Mouse (Mus musculus) hindbrain, embryonic 16.5 days (tissue): ENCODE measurements around the gene Dnajb2. TPM values are rescaled to one million over a fixed set of nuclear protein-coding genes. Genes with fewer than 3 reads are reported as not detected.

Experiments
- ATAC-seq: fragments of 200-750 bp; cut with Nextera tagmentation; 2 replicates; pipeline ENCODE4 v1.8.0; 2017; ENCODE audit warnings: moderate TSS enrichment, moderate library complexity
- H3K27ac ChIP-seq: fragments of 300-500 bp; sonication (generic); 2 replicates; pipeline ENCODE4 v1.5.1; 2014; ENCODE audit warnings: low read depth, mild to moderate bottlenecking, control low read depth, low read length, moderate library complexity
- H3K27me3 ChIP-seq: fragments of 300-500 bp; sonication (generic); replicated peaks from 2 replicates; pipeline ENCODE4 v1.6.1; 2014; ENCODE audit warnings: low read length; ENCODE audit not compliant: control insufficient read depth, insufficient read depth
- H3K36me3 ChIP-seq: fragments of 300-500 bp; sonication (generic); 2 replicates; pipeline ENCODE4 v1.6.1; 2014; ENCODE audit warnings: mild to moderate bottlenecking, low read length, moderate library complexity, mixed read lengths; ENCODE audit not compliant: control insufficient read depth, insufficient read depth
- H3K4me1 ChIP-seq: fragments of 300-500 bp; sonication (generic); 2 replicates; pipeline ENCODE4 v1.6.1; 2014; ENCODE audit warnings: low read depth, low read length; ENCODE audit not compliant: control insufficient read depth, insufficient read depth
- H3K4me2 ChIP-seq: fragments of 300-500 bp; sonication (generic); 2 replicates; pipeline ENCODE4 v1.6.1; 2014; ENCODE audit warnings: mild to moderate bottlenecking, low read length, control low read depth, moderate library complexity
- H3K4me3 ChIP-seq: fragments of 300-500 bp; sonication (generic); 2 replicates; pipeline ENCODE4 v1.5.1; 2014; ENCODE audit warnings: mild to moderate bottlenecking, low read length, control low read depth, moderate library complexity
- H3K9ac ChIP-seq: fragments of 300-500 bp; sonication (generic); 2 replicates; pipeline ENCODE4 v1.6.1; 2014; ENCODE audit warnings: low read depth, mild to moderate bottlenecking, control low read depth, low read length, moderate library complexity
- H3K9me3 ChIP-seq: fragments of 300-500 bp; sonication (generic); 2 replicates; pipeline ENCODE4 v1.6.1; 2014; ENCODE audit warnings: mild to moderate bottlenecking, low read length, moderate library complexity; ENCODE audit not compliant: control insufficient read depth
- WGBS: fragments of 180-500 bp; shearing (Covaris S2); extraction: QIAGEN DNeasy Blood & Tissue Kit; methylation state at CpG from one replicate; pipeline ENCODE4 v1.1.7; 2014; 5-methylcytosine and 5-hydroxymethylcytosine counted together
- polyA plus RNA-seq: library from polyadenylated mRNA; unstranded; fragments of >200 nt; fragmentation: Nextera tagmentation; extraction: Ambion mirVana; gene quantifications from 2 replicates; pipeline ENCODE4 v1.2.1, GENCODE M21; 2015

The Dnajb2 gene
- 86.3 and 98.0 TPM in 2 replicates for polyA plus RNA-seq

- Histone ChIP-seq H3K4me1 (peaks cover 12% of the 10 kb centered on the region), H3K36me3 (peaks cover 11% of the 10 kb centered on the region), H3K9me3 (no peaks in the 10 kb centered on the region), H3K9ac (peak within 1 kb of the TSS; percentile 86), H3K27me3 (no peaks in the 10 kb centered on the region), H3K4me3 (peak within 1 kb of the TSS; percentile 75), H3K4me2 (peak within 1 kb of the TSS; percentile 86), H3K27ac (peak within 1 kb of the TSS; percentile 87)
- peak; percentile 90 for ATAC-seq
- WGBS = 0% methylated on average over 64 of the region's 64 CpGs
Measured at GRCm38 (mm10) chr1:75236117-75237050, at the start of gene Dnajb2. Dnajb2 (plus strand) TSS chr1:75236406.

GRCm38 (mm10) chr1:75187126-75187525 is 49.1 kb upstream of the Dnajb2 start:
- no peak overlapping the region for H3K4me3 ChIP-seq
- no peak overlapping the region for H3K27ac ChIP-seq
- H3K9me3 ChIP-seq = no peaks in the 10 kb centered on the region
- ATAC-seq = no peak
- H3K4me1 ChIP-seq = peaks cover 12% of the 10 kb centered on the region
- no peaks in the 10 kb centered on the region for H3K27me3 ChIP-seq
- peaks cover 40% of the 10 kb centered on the region for H3K36me3 ChIP-seq
- no peak overlapping the region for H3K4me2 ChIP-seq
- H3K9ac ChIP-seq = no peak overlapping the region

DNA sequence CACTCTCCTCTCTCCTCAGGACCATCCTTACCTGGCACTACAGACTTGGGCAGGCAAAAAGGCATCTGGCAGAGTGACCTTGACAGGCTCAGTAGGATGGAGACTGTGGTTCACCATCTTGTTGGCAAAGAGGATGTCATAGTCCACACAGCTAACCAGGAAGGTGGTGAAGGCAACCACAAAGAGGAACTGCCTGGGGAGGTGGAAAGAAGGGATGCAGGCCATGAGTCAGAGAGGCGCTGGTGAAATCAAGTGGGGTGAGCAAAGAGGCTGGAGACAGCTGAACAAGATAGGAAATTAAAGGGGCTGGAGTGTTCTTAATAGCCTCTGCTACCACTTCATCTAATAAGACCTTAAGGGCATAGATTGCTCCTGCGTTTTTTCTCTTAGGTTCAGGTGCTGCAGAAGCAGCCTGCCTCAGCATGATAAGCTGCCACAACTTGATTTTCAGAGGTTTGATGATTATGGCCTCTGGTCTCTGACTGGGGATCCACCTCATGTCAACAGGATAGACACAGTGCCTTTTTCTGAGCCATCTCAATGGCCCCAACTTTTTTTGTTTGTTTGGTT is 48.2 kb upstream of the Dnajb2 start:
- 89% methylated on average over 2 of the region's 2 CpGs for WGBS
- H3K27ac ChIP-seq = no peak overlapping the region
- H3K9ac ChIP-seq = no peak overlapping the region
- H3K36me3 ChIP-seq = peaks cover 33% of the 10 kb centered on the region
- no peak overlapping the region for H3K4me3 ChIP-seq
- no peaks in the 10 kb centered on the region for H3K27me3 ChIP-seq
- H3K4me2 ChIP-seq = no peak overlapping the region
- peaks cover 15% of the 10 kb centered on the region for H3K4me1 ChIP-seq
- no peaks in the 10 kb centered on the region for H3K9me3 ChIP-seq
- ATAC-seq = no peak

- ATAC-seq = no peak
- Histone ChIP-seq H3K27me3 (no peaks in the 10 kb centered on the region), H3K36me3 (peaks cover 23% of the 10 kb centered on the region), H3K27ac (no peak overlapping the region), H3K9ac (no peak overlapping the region; the same call in 1 of the 2 replicates), H3K9me3 (no peaks in the 10 kb centered on the region), H3K4me1 (peaks cover 19% of the 10 kb centered on the region), H3K4me3 (no peak overlapping the region), H3K4me2 (peak overlapping the region; percentile 80)
- WGBS = 74% methylated on average over 2 of the region's 2 CpGs
Measured at GRCm38 (mm10) chr1:75190577-75190976, 45.6 kb upstream of the Dnajb2 start.

- Histone ChIP-seq H3K4me3 (peak overlapping the region; percentile 85), H3K4me1 (peaks cover 19% of the 10 kb centered on the region), H3K27me3 (no peaks in the 10 kb centered on the region), H3K9me3 (no peaks in the 10 kb centered on the region), H3K4me2 (peak overlapping the region; percentile 80), H3K27ac (peak overlapping the region; percentile 98), H3K36me3 (peaks cover 22% of the 10 kb centered on the region), H3K9ac (peak overlapping the region; percentile 96)
- ATAC-seq = no peak
- 39% methylated on average over 5 of the region's 5 CpGs for WGBS
Measured at GRCm38 (mm10) chr1:75191258-75191621, 45.0 kb upstream of the Dnajb2 start.

GRCm38 (mm10) chr1:75191622-75192402 is 44.4 kb upstream of the Dnajb2 start, which contains the start of the genes Ankzf1 and Atg9a:
Ankzf1 (plus strand) TSS chr1:75192151.
Atg9a (minus strand) TSS chr1:75192196.
- no peaks in the 10 kb centered on the region for H3K27me3 ChIP-seq
- peaks cover 19% of the 10 kb centered on the region for H3K4me1 ChIP-seq
- H3K4me3 ChIP-seq = peak within 1 kb of the TSS; percentile 85
- peak within 1 kb of the TSS; percentile 98 for H3K4me2 ChIP-seq
- WGBS = under 1% methylated on average over 39 of the region's 56 CpGs
- H3K9ac ChIP-seq = peak within 1 kb of the TSS; percentile 96
- peak; percentile 100 for ATAC-seq
- H3K27ac ChIP-seq = peak within 1 kb of the TSS; percentile 98
- H3K36me3 ChIP-seq = peaks cover 18% of the 10 kb centered on the region
- no peaks in the 10 kb centered on the region for H3K9me3 ChIP-seq

DNA sequence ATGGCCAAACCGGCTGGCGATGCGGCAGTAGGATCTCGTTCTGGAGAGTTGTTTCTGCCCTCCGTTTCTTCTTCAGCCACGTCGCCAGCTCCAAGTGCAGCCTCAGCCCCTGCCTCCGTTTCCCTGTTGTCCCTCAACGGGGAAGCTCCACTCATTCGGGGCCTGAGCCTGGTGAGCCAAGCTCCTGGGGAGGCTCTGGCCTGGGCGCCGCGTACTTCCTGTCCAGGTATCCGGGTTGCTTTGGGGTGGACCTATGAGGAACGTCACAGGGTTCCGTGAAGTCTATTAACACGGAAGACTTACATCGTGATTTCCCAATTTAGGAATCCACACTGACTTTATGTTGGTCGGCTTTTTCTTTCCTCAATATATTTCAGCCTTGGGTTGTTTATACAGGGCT is 43.8 kb upstream of the Dnajb2 start:
- peak overlapping the region; percentile 93 for H3K9ac ChIP-seq
- no peaks in the 10 kb centered on the region for H3K9me3 ChIP-seq
- H3K4me1 ChIP-seq = peaks cover 19% of the 10 kb centered on the region
- H3K36me3 ChIP-seq = peaks cover 14% of the 10 kb centered on the region
- ATAC-seq = no peak
- WGBS = under 1% methylated on average over 19 of the region's 19 CpGs
- H3K4me2 ChIP-seq = peak overlapping the region; percentile 98
- H3K27ac ChIP-seq = peak overlapping the region; percentile 91
- H3K4me3 ChIP-seq = peak overlapping the region; percentile 85
- no peaks in the 10 kb centered on the region for H3K27me3 ChIP-seq

DNA sequence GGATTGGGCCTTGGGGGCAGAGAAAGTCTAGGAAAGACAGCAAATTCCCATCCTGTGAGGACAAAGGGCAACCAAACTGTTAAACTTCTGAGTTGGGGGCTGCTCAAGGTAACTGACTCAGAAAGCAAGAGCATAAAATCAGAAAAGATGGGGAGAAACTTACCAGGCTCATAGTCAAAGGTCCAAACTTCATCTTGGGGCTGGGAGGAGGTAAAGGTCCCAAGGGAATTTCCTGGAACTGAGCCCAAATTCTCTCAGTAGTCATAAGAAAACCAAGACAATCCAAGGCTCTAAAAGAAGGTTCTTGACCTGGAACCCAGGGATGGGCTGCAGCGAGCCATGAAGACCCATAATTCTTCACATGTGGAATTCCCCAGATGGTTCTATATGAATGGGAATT is 35.0 kb upstream of the Dnajb2 start:
- no peaks in the 10 kb centered on the region for H3K9me3 ChIP-seq
- H3K4me3 ChIP-seq = no peak overlapping the region
- H3K27me3 ChIP-seq = no peaks in the 10 kb centered on the region
- ATAC-seq = no peak
- no peak overlapping the region for H3K9ac ChIP-seq
- H3K4me2 ChIP-seq = no peak overlapping the region
- 100% methylated on average over 1 of the region's 1 CpGs for WGBS
- H3K4me1 ChIP-seq = no peaks in the 10 kb centered on the region
- no peak overlapping the region for H3K27ac ChIP-seq
- peaks cover 11% of the 10 kb centered on the region for H3K36me3 ChIP-seq
